Mouse (Mus musculus): ENCODE measurements around the gene Caskin1. TPM values are rescaled to one million over a fixed set of nuclear protein-coding genes. Genes with fewer than 3 reads are reported as not detected.

Caskin1 gene
- polyA plus RNA-seq, 2 experiments: 0.08 to 0.09 TPM

GRCm38 (mm10) chr17:24544613-24545012 is 56.2 kb downstream of the Caskin1 start:
- no peak for ATAC-seq (ENCODE audit: insufficient read depth)
- no peak for DNase-seq (ENCODE audit: low read depth in 3 of 3, low spot score in 3 of 3)
- Histone ChIP-seq H3K4me1 (replicated peaks; ENCODE audit: control insufficient read depth in 2 of 2, insufficient read depth in 2 of 2, low read length in 1 of 2) (peaks cover 5 to 7% of the 10 kb centered on the region in 2 experiments; a peak in 3 of 4 replicates), H3K9ac (replicated peaks) (no peak overlapping the region), H3K4me2 (ENCODE audit: low read depth) (no peak overlapping the region), H3K9me3 (ENCODE audit: control insufficient read depth, low read length) (no peaks in the 10 kb centered on the region), H3K27ac (no peak overlapping the region), H3K27me3 (ENCODE audit: control insufficient read depth, insufficient read depth, low read length) (no peaks in the 10 kb centered on the region), H3K36me3 (replicated peaks; ENCODE audit: control insufficient read depth, insufficient read depth, low read depth) (no peaks in the 10 kb centered on the region), H3K4me3 (ENCODE audit: insufficient read depth in 1 of 2, low read depth in 2 of 2, low read length in 2 of 2) (no peak overlapping the region)
- TF ChIP-seq CTCF (IDR thresholded peaks at IDR 0.05; ENCODE audit: low read depth): no peak
- no peak for TF ChIP-seq EP300 (IDR thresholded peaks at IDR 0.05; ENCODE audit: low read depth)
- WGBS (ENCODE audit: insufficient replicate concordance): 32% methylated on average over 12 of the region's 12 CpGs

- WGBS (ENCODE audit: insufficient replicate concordance): 73% methylated on average over 2 of the region's 2 CpGs
- H3K9ac ChIP-seq (replicated peaks): no peak overlapping the region
- peak; percentile 5; the same call in 1 of the 2 replicates for TF ChIP-seq CTCF (IDR thresholded peaks at IDR 0.05; ENCODE audit: low read depth)
- no peak for TF ChIP-seq EP300 (IDR thresholded peaks at IDR 0.05; ENCODE audit: low read depth)
- peaks cover 5 to 7% of the 10 kb centered on the region in 2 experiments; a peak in 3 of 4 replicates for H3K4me1 ChIP-seq (replicated peaks; ENCODE audit: control insufficient read depth in 2 of 2, insufficient read depth in 2 of 2, low read length in 1 of 2)
- no peak overlapping the region for H3K27ac ChIP-seq
- H3K4me2 ChIP-seq (ENCODE audit: low read depth): no peak overlapping the region
- H3K9me3 ChIP-seq (ENCODE audit: control insufficient read depth, low read length): no peaks in the 10 kb centered on the region
- no peaks in the 10 kb centered on the region for H3K36me3 ChIP-seq (replicated peaks; ENCODE audit: control insufficient read depth, insufficient read depth, low read depth)
- H3K27me3 ChIP-seq (ENCODE audit: control insufficient read depth, insufficient read depth, low read length): no peaks in the 10 kb centered on the region
- ATAC-seq (ENCODE audit: insufficient read depth): no peak
- DNase-seq (ENCODE audit: low read depth in 3 of 3, low spot score in 3 of 3): no peak
- H3K4me3 ChIP-seq (ENCODE audit: insufficient read depth in 1 of 2, low read depth in 2 of 2, low read length in 2 of 2): no peak overlapping the region
Measured at GRCm38 (mm10) chr17:24545247-24545646, 56.8 kb downstream of the Caskin1 start.

GRCm38 (mm10) chr17:24546234-24546633 is 57.8 kb downstream of the Caskin1 start:
- Histone ChIP-seq H3K27me3 (ENCODE audit: control insufficient read depth, insufficient read depth, low read length) (no peaks in the 10 kb centered on the region), H3K4me1 (replicated peaks; ENCODE audit: control insufficient read depth in 2 of 2, insufficient read depth in 2 of 2, low read length in 1 of 2) (peaks cover 12 to 14% of the 10 kb centered on the region in 2 experiments), H3K9ac (replicated peaks) (no peak overlapping the region), H3K27ac (no peak overlapping the region), H3K4me3 (ENCODE audit: insufficient read depth in 1 of 2, low read depth in 2 of 2, low read length in 2 of 2) (no peak overlapping the region), H3K9me3 (ENCODE audit: control insufficient read depth, low read length) (no peaks in the 10 kb centered on the region), H3K36me3 (replicated peaks; ENCODE audit: control insufficient read depth, insufficient read depth, low read depth) (no peaks in the 10 kb centered on the region), H3K4me2 (ENCODE audit: low read depth) (no peak overlapping the region)
- DNase-seq (ENCODE audit: low read depth in 3 of 3, low spot score in 3 of 3): no peak
- WGBS (ENCODE audit: insufficient replicate concordance): 64% methylated on average over 3 of the region's 3 CpGs
- no peak for ATAC-seq (ENCODE audit: insufficient read depth)
- TF ChIP-seq CTCF (IDR thresholded peaks at IDR 0.05; ENCODE audit: low read depth): no peak
- TF ChIP-seq EP300 (IDR thresholded peaks at IDR 0.05; ENCODE audit: low read depth): no peak

- Histone ChIP-seq H3K27ac (peak overlapping the region; percentile 84), H3K9ac (replicated peaks) (peak overlapping the region; percentile 73), H3K27me3 (ENCODE audit: control insufficient read depth, insufficient read depth, low read length) (no peaks in the 10 kb centered on the region), H3K36me3 (replicated peaks; ENCODE audit: control insufficient read depth, insufficient read depth, low read depth) (no peaks in the 10 kb centered on the region), H3K4me2 (ENCODE audit: low read depth) (peak overlapping the region; percentile 91), H3K4me3 (ENCODE audit: insufficient read depth in 1 of 2, low read depth in 2 of 2, low read length in 2 of 2) (peak overlapping the region in 1 of 2 experiments; percentile 67; a peak in 2 of 4 replicates), H3K9me3 (ENCODE audit: control insufficient read depth, low read length) (no peaks in the 10 kb centered on the region), H3K4me1 (replicated peaks; ENCODE audit: control insufficient read depth in 2 of 2, insufficient read depth in 2 of 2, low read length in 1 of 2) (peaks cover 12 to 17% of the 10 kb centered on the region in 2 experiments)
- TF ChIP-seq CTCF (IDR thresholded peaks at IDR 0.05; ENCODE audit: low read depth) (no peak), EP300 (IDR thresholded peaks at IDR 0.05; ENCODE audit: low read depth) (no peak)
- 12% methylated on average over 9 of the region's 9 CpGs for WGBS (ENCODE audit: insufficient replicate concordance)
- no peak for ATAC-seq (ENCODE audit: insufficient read depth)
- no peak for DNase-seq (ENCODE audit: low read depth in 3 of 3, low spot score in 3 of 3)
Measured at GRCm38 (mm10) chr17:24548435-24548834, 60.0 kb downstream of the Caskin1 start.

GRCm38 (mm10) chr17:24548921-24549617 is 60.7 kb downstream of the Caskin1 start:
- H3K4me2 ChIP-seq (ENCODE audit: low read depth): peak overlapping the region; percentile 91
- H3K27me3 ChIP-seq (ENCODE audit: control insufficient read depth, insufficient read depth, low read length): no peaks in the 10 kb centered on the region
- no peaks in the 10 kb centered on the region for H3K9me3 ChIP-seq (ENCODE audit: control insufficient read depth, low read length)
- TF ChIP-seq EP300 (IDR thresholded peaks at IDR 0.05; ENCODE audit: low read depth): no peak
- TF ChIP-seq CTCF (IDR thresholded peaks at IDR 0.05; ENCODE audit: low read depth): no peak
- DNase-seq (ENCODE audit: low read depth in 3 of 3, low spot score in 3 of 3) (peak in 2 of 3 experiments; percentile 60 to 67), ATAC-seq (ENCODE audit: insufficient read depth) (peak; percentile 39)
- peak overlapping the region; percentile 73 for H3K9ac ChIP-seq (replicated peaks)
- H3K4me1 ChIP-seq (replicated peaks; ENCODE audit: control insufficient read depth in 2 of 2, insufficient read depth in 2 of 2, low read length in 1 of 2): peaks cover 12 to 17% of the 10 kb centered on the region in 2 experiments
- 1% methylated on average over 23 of the region's 23 CpGs for WGBS (ENCODE audit: insufficient replicate concordance)
- peak overlapping the region; percentile 67 to 80 for H3K4me3 ChIP-seq (ENCODE audit: insufficient read depth in 1 of 2, low read depth in 2 of 2, low read length in 2 of 2)
- H3K27ac ChIP-seq: peak overlapping the region; percentile 84
- H3K36me3 ChIP-seq (replicated peaks; ENCODE audit: control insufficient read depth, insufficient read depth, low read depth): no peaks in the 10 kb centered on the region

All from liver, embryonic 14.5 days (tissue).